Mouse (Mus musculus): ENCODE results near the gene Acot7.

DNA sequence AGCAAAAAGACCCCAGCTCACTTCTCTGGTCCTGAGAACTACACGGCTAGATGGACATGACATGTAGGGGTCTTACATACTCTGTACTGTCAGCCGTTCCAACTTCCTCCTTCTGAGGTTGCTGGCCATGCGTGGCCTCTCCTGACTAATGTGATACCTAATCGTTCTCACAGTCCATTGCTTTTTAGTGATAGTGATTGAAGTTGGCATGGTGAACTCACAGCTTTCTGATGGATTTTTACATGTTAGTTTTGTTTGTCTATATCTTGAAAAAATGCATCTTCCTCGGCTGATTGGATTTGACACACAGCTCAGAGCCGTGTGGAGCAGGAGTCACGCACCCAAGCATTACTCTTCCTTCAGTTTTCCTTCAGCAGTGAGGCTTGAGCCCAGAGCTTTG is 53.4 kb downstream of the Acot7 start:
- TF ChIP-seq CTCF (IDR thresholded peaks at IDR 0.05; ENCODE audit: low read depth, low read length) (no peak), POLR2A (IDR thresholded peaks at IDR 0.05; ENCODE audit: extremely low read depth, insufficient read depth, low read length) (no peak)
